Mouse (Mus musculus) liver, postnatal 0 days (tissue): ENCODE results near the gene Hspbp1. TPM values are rescaled to one million over a fixed set of nuclear protein-coding genes. Genes with fewer than 3 reads are reported as not detected.
A peak's percentile ranks its signal among the peaks of the same experiment; 100 is the strongest.

ENCODE experiments used
- ATAC-seq: fragments of 200-750 bp; cut with Nextera tagmentation; 2 replicates; pipeline ENCODE4 v1.8.0; 2017; ENCODE audit warnings: mild to moderate bottlenecking, moderate library complexity
- DNase-seq: peaks from one replicate; pipeline ENCODE4 v3.0.0-alpha.2; 2016
- H3K27ac ChIP-seq: fragments of 300-500 bp; sonication (generic); 2 replicates; pipeline ENCODE4 v1.5.1; 2014; ENCODE audit warnings: antibody characterized with exemption, moderate library complexity, mild to moderate bottlenecking, low read depth
- H3K27me3 ChIP-seq: fragments of 300-500 bp; sonication (generic); 2 replicates; pipeline ENCODE4 v1.6.1; 2014; ENCODE audit warnings: low read length, control low read depth, mixed read lengths; ENCODE audit not compliant: insufficient read depth
- H3K36me3 ChIP-seq: fragments of 300-500 bp; sonication (generic); replicated peaks from 2 replicates; pipeline ENCODE4 v1.6.1; 2014; ENCODE audit warnings: mild to moderate bottlenecking, control low read depth, low read length, moderate library complexity, mixed read lengths; ENCODE audit not compliant: insufficient read depth
- H3K4me1 ChIP-seq: fragments of 300-500 bp; sonication (generic); 2 replicates; pipeline ENCODE4 v1.6.1; 2014; ENCODE audit warnings: antibody characterized with exemption, mild to moderate bottlenecking, control low read depth; ENCODE audit not compliant: insufficient read depth
- H3K4me2 ChIP-seq: fragments of 300-500 bp; sonication (generic); 2 replicates; pipeline ENCODE4 v1.6.1; 2014; ENCODE audit warnings: low read depth, mild to moderate bottlenecking, low read length, moderate library complexity, mixed read lengths
- H3K4me3 ChIP-seq: fragments of 300-500 bp; sonication (generic); 2 replicates; pipeline ENCODE4 v1.5.1; 2014; ENCODE audit warnings: low read depth, low read length
- H3K9ac ChIP-seq: fragments of 300-500 bp; sonication (generic); replicated peaks from 2 replicates; pipeline ENCODE4 v1.6.1; 2014; ENCODE audit warnings: mild to moderate bottlenecking, moderate library complexity
- H3K9me3 ChIP-seq: fragments of 300-500 bp; sonication (generic); 2 replicates; pipeline ENCODE4 v1.6.1; 2016; ENCODE audit warnings: mild to moderate bottlenecking, control low read depth, low read length, mixed read lengths
- CTCF ChIP-seq: sonication (generic); IDR thresholded peaks from 2 replicates; pipeline ENCODE4 v1.5.1; 2016; ENCODE audit warnings: antibody characterized with exemption, low read depth
- EP300 ChIP-seq: IDR thresholded peaks from 2 replicates; pipeline ENCODE4 v1.6.1; 2016; ENCODE audit warnings: antibody characterized with exemption, low read depth, mild to moderate bottlenecking
- WGBS: fragments of 180-500 bp; shearing (Covaris S2); extraction: QIAGEN DNeasy Blood & Tissue Kit; methylation state at CpG from one replicate; pipeline ENCODE4 v1.1.7; 2014; ENCODE audit not compliant: insufficient replicate concordance; 5-methylcytosine and 5-hydroxymethylcytosine counted together
- polyA plus RNA-seq: library from polyadenylated mRNA; unstranded; fragments of >200 nt; fragmentation: Nextera tagmentation; extraction: Ambion mirVana; gene quantifications from 2 replicates; pipeline ENCODE4 v1.2.1, GENCODE M21; 2015

Gene Hspbp1
- polyA plus RNA-seq, 1 experiment from 2014 or later: 33.1 TPM

DNA sequence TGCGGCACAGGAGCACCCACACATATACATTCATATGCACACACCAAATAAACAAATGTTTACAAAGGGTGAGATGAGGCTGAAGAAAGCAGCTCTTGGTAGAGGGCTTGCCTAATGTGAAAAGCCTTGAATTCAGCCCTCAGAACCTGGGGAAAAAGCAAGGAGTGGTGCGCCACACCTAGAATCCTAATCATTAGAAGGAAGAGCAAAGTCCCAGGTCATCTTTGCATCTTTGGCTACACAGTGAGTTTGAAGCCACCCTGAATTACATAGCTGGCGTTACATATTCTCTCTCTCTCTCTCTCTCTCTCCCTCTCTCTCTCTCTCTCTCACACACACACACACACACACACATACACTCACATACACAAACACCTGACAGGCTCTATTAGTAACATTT, 34.4 kb upstream of the Hspbp1 start:
- no peak for TF ChIP-seq CTCF
- no peak for TF ChIP-seq EP300
- Histone ChIP-seq H3K4me2 (no peak overlapping the region), H3K4me3 (no peak overlapping the region), H3K27ac (no peak overlapping the region), H3K4me1 (peaks cover 6% of the 10 kb centered on the region; the same call in 1 of the 2 replicates), H3K9me3 (no peaks in the 10 kb centered on the region), H3K9ac (no peak overlapping the region), H3K27me3 (no peaks in the 10 kb centered on the region), H3K36me3 (no peaks in the 10 kb centered on the region)
- DNase-seq (no peak), ATAC-seq (no peak)
- 84% methylated on average over 3 of the region's 3 CpGs for WGBS

DNA sequence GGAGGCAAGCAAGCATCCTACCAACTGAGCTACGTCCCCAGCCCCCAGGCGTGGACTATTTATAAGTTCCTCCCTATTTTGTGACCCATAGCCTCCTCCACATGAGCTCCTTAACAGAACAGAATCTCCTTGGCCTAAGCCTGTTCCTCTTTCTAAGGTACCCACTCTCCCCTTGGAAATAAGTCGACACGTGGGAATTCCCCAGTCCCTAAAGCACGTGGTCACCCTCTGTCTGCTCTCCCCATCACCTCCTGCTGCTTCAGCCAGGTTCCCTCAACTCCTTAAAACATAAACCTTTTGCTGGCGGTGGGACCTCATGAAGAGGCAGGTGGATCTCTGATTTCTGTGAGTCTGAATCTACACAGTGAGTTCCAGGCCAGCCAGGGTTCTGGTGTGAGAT, 32.1 kb upstream of the Hspbp1 start:
- TF ChIP-seq CTCF: no peak
- no peak for TF ChIP-seq EP300
- Histone ChIP-seq H3K9me3 (no peaks in the 10 kb centered on the region), H3K36me3 (no peaks in the 10 kb centered on the region), H3K27ac (no peak overlapping the region), H3K4me3 (no peak overlapping the region), H3K27me3 (no peaks in the 10 kb centered on the region), H3K9ac (no peak overlapping the region), H3K4me1 (0 out of 2 replicates have a peak, but pooled peaks cover 2% of the 10 kb centered on the region), H3K4me2 (no peak overlapping the region)
- DNase-seq (no peak), ATAC-seq (no peak)
- 55% methylated on average over 6 of the region's 6 CpGs for WGBS

GRCm38 (mm10) chr7:4712594-4712993, 27.7 kb upstream of the Hspbp1 start:
- Histone ChIP-seq H3K4me2 (no peak overlapping the region), H3K4me1 (no peaks in the 10 kb centered on the region), H3K27me3 (no peaks in the 10 kb centered on the region), H3K9me3 (no peaks in the 10 kb centered on the region), H3K4me3 (no peak overlapping the region), H3K9ac (no peak overlapping the region), H3K36me3 (no peaks in the 10 kb centered on the region), H3K27ac (no peak overlapping the region)
- DNase-seq: no peak
- 64% methylated on average over 3 of the region's 3 CpGs for WGBS
- TF ChIP-seq CTCF (peak; percentile 55), EP300 (no peak)
- ATAC-seq: no peak

- 0 out of 2 replicates have a peak, but pooled peaks have one; percentile 21 for ATAC-seq
- H3K4me1 ChIP-seq: peaks cover 3% of the 10 kb centered on the region; the same call in 1 of the 2 replicates
- no peak overlapping the region for H3K27ac ChIP-seq
- H3K4me3 ChIP-seq: no peak overlapping the region
- H3K9me3 ChIP-seq: no peaks in the 10 kb centered on the region
- DNase-seq: peak; percentile 67
- H3K36me3 ChIP-seq: no peaks in the 10 kb centered on the region
- 40% methylated on average over 18 of the region's 18 CpGs for WGBS
- H3K9ac ChIP-seq: 0 out of 2 replicates have a peak overlapping the region, but pooled peaks have one; percentile 5
- no peaks in the 10 kb centered on the region for H3K27me3 ChIP-seq
- 0 out of 2 replicates have a peak overlapping the region, but pooled peaks have one; percentile 44 for H3K4me2 ChIP-seq
- TF ChIP-seq EP300 (no peak), CTCF (peak; percentile 76)
These were observed 20.2 kb upstream of the Hspbp1 start for GRCm38 (mm10) chr7:4705098-4705497.

DNA sequence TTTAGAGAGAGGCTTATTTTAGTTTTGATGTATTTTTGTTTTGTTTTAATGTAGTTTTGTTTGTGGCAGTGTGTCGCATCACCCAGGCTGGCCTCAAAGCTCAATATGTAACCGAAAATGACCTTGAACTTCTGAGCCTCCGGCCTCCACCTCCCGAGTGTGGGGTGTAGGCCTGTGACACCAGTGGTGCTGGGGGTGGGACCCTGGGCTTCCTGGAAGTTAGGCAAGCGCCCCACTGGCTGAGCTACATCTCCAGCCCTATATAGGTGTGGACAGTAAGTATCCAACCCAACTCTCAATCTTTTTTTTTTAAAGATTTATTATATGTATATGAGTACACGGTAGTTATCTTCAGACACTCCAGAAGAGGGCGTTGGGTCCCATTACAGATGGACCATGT, 18.3 kb upstream of the Hspbp1 start:
- Histone ChIP-seq H3K4me2 (no peak overlapping the region), H3K9me3 (no peaks in the 10 kb centered on the region), H3K4me3 (no peak overlapping the region), H3K9ac (no peak overlapping the region), H3K27ac (no peak overlapping the region), H3K36me3 (no peaks in the 10 kb centered on the region), H3K4me1 (peaks cover 3% of the 10 kb centered on the region; the same call in 1 of the 2 replicates), H3K27me3 (no peaks in the 10 kb centered on the region)
- DNase-seq (no peak), ATAC-seq (no peak; the same call in 1 of the 2 replicates)
- 73% methylated on average over 7 of the region's 7 CpGs for WGBS
- no peak for TF ChIP-seq EP300
- no peak for TF ChIP-seq CTCF

DNA sequence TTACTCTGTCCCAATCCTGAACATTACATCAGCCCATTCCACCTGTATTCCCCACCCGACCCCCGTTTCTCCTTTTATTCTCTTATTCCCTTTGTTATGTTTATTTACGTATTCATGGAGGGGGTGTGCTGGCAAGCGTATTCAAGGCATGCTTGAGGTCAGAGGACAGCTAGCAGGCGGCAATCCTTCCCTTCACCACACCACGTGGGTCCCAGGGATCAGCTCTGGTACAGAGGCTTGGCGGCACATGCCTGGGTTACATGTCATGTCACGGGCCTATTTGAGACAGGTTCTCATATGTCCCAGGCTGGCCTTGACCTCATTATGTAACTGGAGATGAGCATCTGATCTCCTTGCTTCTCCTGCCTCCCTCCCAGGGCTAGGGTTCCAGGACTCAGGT, 17.5 kb upstream of the Hspbp1 start:
- H3K4me2 ChIP-seq: no peak overlapping the region
- H3K27me3 ChIP-seq: no peaks in the 10 kb centered on the region
- no peak for TF ChIP-seq CTCF
- no peak for TF ChIP-seq EP300
- WGBS: 78% methylated on average over 8 of the region's 8 CpGs
- H3K36me3 ChIP-seq: no peaks in the 10 kb centered on the region
- ATAC-seq (no peak), DNase-seq (no peak)
- no peaks in the 10 kb centered on the region for H3K9me3 ChIP-seq
- H3K27ac ChIP-seq: no peak overlapping the region
- no peak overlapping the region for H3K9ac ChIP-seq
- H3K4me1 ChIP-seq: peaks cover 3% of the 10 kb centered on the region; the same call in 1 of the 2 replicates
- no peak overlapping the region for H3K4me3 ChIP-seq
